Mouse (Mus musculus) layer of hippocampus, adult 18-20 months (tissue): ENCODE measurements at regions not wholly inside any gene's neighbourhood (a gene's known extent, or its start where the extent isn't known, plus 50 kb on each side); places are given as distances from the start of the nearest gene placed in this dataset.
"Not testable (repeated sequence)": the region's sequence is repeated elsewhere in the genome, so short reads cannot be mapped to it uniquely, and the experiment has no call there.

Source experiments
- DNase-seq, 2 experiments: peaks; one replicate each; pipeline ENCODE4 v3.0.0; 2022; ENCODE audit warnings: low spot score in 2 of 2

GRCm38 (mm10) chr17:54753396-54753994 is 454.7 kb upstream of the Slc5a7 start:
- DNase-seq, result peak in 1 of 2 experiments; percentile 8

- peak in 1 of 2 experiments; percentile 9 for DNase-seq
Measured at GRCm38 (mm10) chr17:54752917-54753316, 454.1 kb upstream of the Slc5a7 start.

GRCm38 (mm10) chr17:54735836-54736235 is 437.0 kb upstream of the Slc5a7 start:
- no peak for DNase-seq

- DNase-seq, result no peak
Measured at GRCm38 (mm10) chr17:54727660-54728059, 428.8 kb upstream of the Slc5a7 start.

- no peak for DNase-seq
Measured at GRCm38 (mm10) chr17:54726693-54727092, 427.9 kb upstream of the Slc5a7 start.

GRCm38 (mm10) chr17:54713026-54713425 is 414.2 kb upstream of the Slc5a7 start:
- no peak for DNase-seq

- not testable (repeated sequence) for DNase-seq
Measured at GRCm38 (mm10) chr17:54707811-54708210, 409.0 kb upstream of the Slc5a7 start.

GRCm38 (mm10) chr17:54701346-54702108 is 402.7 kb upstream of the Slc5a7 start:
- DNase-seq, result no peak

GRCm38 (mm10) chr17:54694637-54695036 is 395.8 kb upstream of the Slc5a7 start:
- DNase-seq, result no peak

GRCm38 (mm10) chr17:54685143-54686040 is 386.6 kb upstream of the Slc5a7 start:
- no peak for DNase-seq

GRCm38 (mm10) chr17:54678111-54678510 is 379.3 kb upstream of the Slc5a7 start:
- DNase-seq, result no peak

- DNase-seq, result no peak
Measured at GRCm38 (mm10) chr17:54669499-54669898, 370.7 kb upstream of the Slc5a7 start.

- peak in 1 of 2 experiments; percentile 20 for DNase-seq
Measured at GRCm38 (mm10) chr17:54662558-54663245, 363.9 kb upstream of the Slc5a7 start.

GRCm38 (mm10) chr17:54656553-54656952 is 357.7 kb upstream of the Slc5a7 start:
- no peak for DNase-seq
